Mouse (Mus musculus) midbrain, embryonic 12.5 days (tissue): ENCODE data around the gene Prkar1a. TPM values are rescaled to one million over a fixed set of nuclear protein-coding genes. Genes with fewer than 3 reads are reported as not detected.
A peak's percentile ranks its signal among the peaks of the same experiment; 100 is the strongest.
"Not testable (repeated sequence)": the region's sequence is repeated elsewhere in the genome, so short reads cannot be mapped to it uniquely, and the experiment has no call there.

Experiments
- ATAC-seq: fragments of 200-750 bp; cut with Nextera tagmentation; 2 replicates; pipeline ENCODE4 v1.8.0; 2017; ENCODE audit warnings: low read depth, moderate TSS enrichment, moderate library complexity; ENCODE audit not compliant: low FRiP score
- H3K27ac ChIP-seq: fragments of 300-500 bp; sonication (generic); replicated peaks from 2 replicates; pipeline ENCODE4 v1.5.1; 2016; ENCODE audit warnings: mild to moderate bottlenecking
- H3K27me3 ChIP-seq: fragments of 300-500 bp; sonication (generic); 2 replicates; pipeline ENCODE4 v1.6.1; 2016; ENCODE audit warnings: mild to moderate bottlenecking
- H3K36me3 ChIP-seq: fragments of 300-500 bp; sonication (generic); 2 replicates; pipeline ENCODE4 v1.6.1; 2016
- H3K4me1 ChIP-seq: fragments of 300-500 bp; sonication (generic); 2 replicates; pipeline ENCODE4 v1.6.1; 2016
- H3K4me2 ChIP-seq: fragments of 300-500 bp; sonication (generic); replicated peaks from 2 replicates; pipeline ENCODE4 v1.6.1; 2016; ENCODE audit warnings: mild to moderate bottlenecking, moderate library complexity
- H3K4me3 ChIP-seq: fragments of 300-500 bp; sonication (generic); 2 replicates; pipeline ENCODE4 v1.5.1; 2016; ENCODE audit warnings: mild to moderate bottlenecking
- H3K9ac ChIP-seq: fragments of 300-500 bp; sonication (generic); replicated peaks from 2 replicates; pipeline ENCODE4 v1.6.1; 2016; ENCODE audit warnings: mild to moderate bottlenecking, moderate library complexity
- H3K9me3 ChIP-seq: fragments of 300-500 bp; sonication (generic); 2 replicates; pipeline ENCODE4 v1.6.1; 2016; ENCODE audit warnings: mild to moderate bottlenecking
- WGBS: fragments of 180-500 bp; shearing (Covaris S2); methylation state at CpG from one replicate; pipeline ENCODE4 v1.1.7; 2016; 5-methylcytosine and 5-hydroxymethylcytosine counted together
- polyA plus RNA-seq: library from polyadenylated mRNA; unstranded; fragments of >200 nt; fragmentation: Nextera tagmentation; extraction: Ambion mirVana; gene quantifications from 2 replicates; pipeline ENCODE4 v1.2.1, GENCODE M21; 2016

The Prkar1a gene
- polyA plus RNA-seq: 429 and 445 TPM in 2 replicates

GRCm38 (mm10) chr11:109649206-109649605, at the start of gene Prkar1a:
TSS of gene Prkar1a (plus strand) at chr11:109649405.
- Histone ChIP-seq H3K27me3 (no peaks in the 10 kb centered on the region), H3K4me3 (peak within 1 kb of the TSS; percentile 79), H3K4me2 (peak within 1 kb of the TSS; percentile 89), H3K9ac (peak within 1 kb of the TSS; percentile 98), H3K27ac (peak within 1 kb of the TSS; percentile 98), H3K36me3 (peaks cover 6% of the 10 kb centered on the region), H3K4me1 (peaks cover 38% of the 10 kb centered on the region), H3K9me3 (no peaks in the 10 kb centered on the region)
- 35% methylated on average over 8 of the region's 8 CpGs for WGBS
- ATAC-seq: no peak

DNA sequence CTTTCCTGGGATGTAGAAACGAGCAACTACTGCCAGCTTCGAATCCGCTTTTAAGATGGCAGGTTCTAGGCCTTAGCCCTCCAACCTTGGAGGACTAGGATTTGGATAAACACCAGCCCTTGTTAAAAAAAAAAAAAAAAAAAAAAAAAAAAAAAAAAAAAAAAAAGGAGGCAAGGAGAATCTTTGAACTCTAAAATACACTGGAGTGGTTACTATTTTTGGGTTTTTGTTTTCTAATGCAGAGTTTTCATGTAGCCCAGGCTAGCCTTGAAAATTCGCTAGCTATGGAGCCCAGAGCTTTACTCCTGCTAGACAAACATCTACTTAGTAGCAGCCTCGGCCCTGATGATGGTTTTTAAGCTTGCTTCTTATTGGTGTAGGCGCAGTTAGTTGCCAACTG, 41.6 kb upstream of the Prkar1a start:
- Histone ChIP-seq H3K27me3 (peaks cover 7% of the 10 kb centered on the region), H3K9me3 (no peaks in the 10 kb centered on the region), H3K4me1 (peaks cover 13% of the 10 kb centered on the region), H3K27ac (no peak overlapping the region), H3K4me2 (no peak overlapping the region), H3K4me3 (no peak overlapping the region), H3K9ac (no peak overlapping the region), H3K36me3 (no peaks in the 10 kb centered on the region)
- ATAC-seq: no peak
- WGBS: 79% methylated on average over 6 of the region's 6 CpGs

DNA sequence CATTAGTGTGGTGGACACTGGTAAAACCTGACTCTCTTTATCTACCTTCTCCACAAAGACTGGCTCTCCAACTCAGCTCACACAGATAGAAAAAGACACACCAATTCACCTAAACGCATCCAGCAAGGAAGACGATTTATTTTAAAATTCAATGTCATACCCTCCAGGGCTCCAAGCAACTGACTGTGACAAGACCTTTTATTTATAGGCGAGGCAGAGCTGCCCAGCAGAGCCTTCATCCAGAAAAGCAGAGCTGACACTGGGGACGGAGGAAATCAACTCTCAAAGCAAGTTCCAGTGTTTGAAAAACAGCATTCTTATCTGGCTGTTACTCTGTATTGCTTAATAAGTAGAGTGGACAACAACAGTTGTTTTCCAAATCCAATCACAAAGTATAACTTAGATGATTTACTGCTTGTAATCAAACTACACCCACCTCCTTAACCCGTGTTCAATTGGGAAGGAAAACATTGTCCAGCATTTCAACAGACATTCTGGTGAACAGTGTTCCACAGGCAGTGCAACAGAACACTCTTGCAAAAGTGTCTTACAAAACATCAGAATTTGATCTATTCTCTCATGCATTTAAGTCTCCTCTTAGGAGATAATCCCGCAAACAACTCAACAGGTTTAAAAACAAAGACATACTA, 40.1 kb upstream of the Prkar1a start:
- no peak overlapping the region for H3K4me3 ChIP-seq
- H3K9me3 ChIP-seq: no peaks in the 10 kb centered on the region
- H3K36me3 ChIP-seq: no peaks in the 10 kb centered on the region
- no peak for ATAC-seq
- no peak overlapping the region for H3K4me2 ChIP-seq
- H3K27me3 ChIP-seq: peaks cover 17% of the 10 kb centered on the region
- peaks cover 13% of the 10 kb centered on the region for H3K4me1 ChIP-seq
- H3K9ac ChIP-seq: no peak overlapping the region
- 76% methylated on average over 6 of the region's 6 CpGs for WGBS
- no peak overlapping the region for H3K27ac ChIP-seq

DNA sequence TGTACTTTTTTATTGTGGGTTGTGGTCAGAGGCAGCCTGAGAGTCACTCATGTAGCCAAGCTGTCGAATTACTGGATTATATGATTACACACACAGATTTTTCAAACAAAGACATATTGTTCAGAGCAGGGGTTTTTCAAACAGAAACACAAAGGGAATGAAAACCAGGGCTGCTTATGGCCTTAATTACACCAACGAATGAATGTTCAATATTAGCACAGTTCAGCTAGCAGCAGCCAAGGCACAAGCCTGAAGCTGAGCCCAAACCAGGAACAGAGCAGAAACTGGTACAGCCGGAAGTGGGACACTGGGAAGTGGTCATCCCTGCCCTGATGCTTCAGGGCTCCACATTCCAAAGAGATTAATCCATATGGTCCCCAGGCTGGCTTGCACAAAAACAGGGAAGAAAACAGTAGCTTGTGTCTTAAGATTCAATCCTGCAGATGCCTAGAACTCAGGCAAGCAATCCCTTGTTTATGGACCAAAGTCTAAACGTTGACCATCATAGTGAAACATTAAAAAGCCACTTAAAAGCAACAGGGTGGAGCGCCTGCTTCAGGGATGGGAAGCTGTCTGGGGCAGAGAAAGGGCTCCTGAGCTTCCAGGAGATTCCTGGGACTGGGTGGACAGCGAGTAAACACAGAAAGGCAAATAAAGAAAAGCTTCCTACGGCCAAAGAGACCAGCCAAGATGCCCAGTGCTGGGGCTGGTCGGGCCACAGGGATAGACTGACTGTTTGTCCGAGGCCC, 39.0 kb upstream of the Prkar1a start:
- H3K36me3 ChIP-seq: no peaks in the 10 kb centered on the region
- peak overlapping the region; percentile 62 for H3K9ac ChIP-seq
- H3K4me3 ChIP-seq: peak overlapping the region; percentile 72
- no peak overlapping the region for H3K27ac ChIP-seq
- no peaks in the 10 kb centered on the region for H3K9me3 ChIP-seq
- 12% methylated on average over 9 of the region's 9 CpGs for WGBS
- no peak; the same call in 1 of the 2 replicates for ATAC-seq
- peak overlapping the region; percentile 92 for H3K4me2 ChIP-seq
- peaks cover 13% of the 10 kb centered on the region for H3K4me1 ChIP-seq
- H3K27me3 ChIP-seq: peaks cover 17% of the 10 kb centered on the region

GRCm38 (mm10) chr11:109610795-109611302, 38.4 kb upstream of the Prkar1a start:
- Histone ChIP-seq H3K4me2 (peak overlapping the region; percentile 92), H3K27me3 (peaks cover 17% of the 10 kb centered on the region), H3K36me3 (no peaks in the 10 kb centered on the region), H3K9me3 (no peaks in the 10 kb centered on the region), H3K4me3 (peak overlapping the region; percentile 72), H3K4me1 (peaks cover 13% of the 10 kb centered on the region), H3K27ac (peak overlapping the region; percentile 63), H3K9ac (peak overlapping the region; percentile 62)
- WGBS: under 1% methylated on average over 26 of the region's 26 CpGs
- no peak for ATAC-seq

GRCm38 (mm10) chr11:109611303-109612149, 37.7 kb upstream of the Prkar1a start, which contains the start of gene Wipi1:
TSS of gene Wipi1 (minus strand) at chr11:109611967.
- H3K9me3 ChIP-seq: no peaks in the 10 kb centered on the region
- peaks cover 17% of the 10 kb centered on the region for H3K27me3 ChIP-seq
- under 1% methylated on average over 58 of the region's 58 CpGs for WGBS
- H3K36me3 ChIP-seq: no peaks in the 10 kb centered on the region
- peak within 1 kb of the TSS; percentile 63 for H3K27ac ChIP-seq
- peak within 1 kb of the TSS; percentile 62 for H3K9ac ChIP-seq
- peak; percentile 96 for ATAC-seq
- peak within 1 kb of the TSS; percentile 72 for H3K4me3 ChIP-seq
- peaks cover 13% of the 10 kb centered on the region for H3K4me1 ChIP-seq
- peak within 1 kb of the TSS; percentile 92 for H3K4me2 ChIP-seq

- H3K4me3 ChIP-seq: no peak overlapping the region
- no peaks in the 10 kb centered on the region for H3K9me3 ChIP-seq
- no peak overlapping the region for H3K4me2 ChIP-seq
- no peak overlapping the region for H3K27ac ChIP-seq
- H3K9ac ChIP-seq: no peak overlapping the region
- ATAC-seq: no peak
- no peaks in the 10 kb centered on the region for H3K36me3 ChIP-seq
- peaks cover 13% of the 10 kb centered on the region for H3K4me1 ChIP-seq
- peaks cover 17% of the 10 kb centered on the region for H3K27me3 ChIP-seq
- WGBS: 70% methylated on average over 7 of the region's 7 CpGs
Observed at GRCm38 (mm10) chr11:109612871-109613529, 36.2 kb upstream of the Prkar1a start.

DNA sequence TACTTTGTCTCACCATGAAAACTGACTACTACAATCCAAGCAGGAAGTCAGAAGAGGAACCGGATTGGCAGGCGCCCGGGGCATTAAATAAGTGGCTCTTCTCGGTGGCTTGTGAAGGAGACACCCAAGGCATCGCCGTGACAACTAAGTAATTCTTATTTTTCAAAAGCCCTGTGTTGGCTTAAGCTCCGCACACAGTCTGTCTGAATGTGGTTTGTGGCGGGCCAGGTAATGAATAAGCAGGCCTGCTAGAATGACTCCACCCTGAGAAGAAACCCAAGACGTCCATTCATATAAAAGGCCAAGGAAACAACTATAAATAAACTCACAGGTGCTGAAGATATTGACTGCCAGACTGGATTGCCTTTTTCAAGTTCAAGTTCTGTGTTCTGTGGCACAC, 33.9 kb upstream of the Prkar1a start:
- H3K9me3 ChIP-seq: no peaks in the 10 kb centered on the region
- H3K4me2 ChIP-seq: no peak overlapping the region
- H3K27ac ChIP-seq: no peak overlapping the region
- no peaks in the 10 kb centered on the region for H3K36me3 ChIP-seq
- no peak overlapping the region for H3K4me3 ChIP-seq
- peaks cover 4% of the 10 kb centered on the region for H3K4me1 ChIP-seq
- WGBS: 56% methylated on average over 9 of the region's 9 CpGs
- H3K9ac ChIP-seq: no peak overlapping the region
- ATAC-seq: no peak
- peaks cover 12% of the 10 kb centered on the region for H3K27me3 ChIP-seq

GRCm38 (mm10) chr11:109616352-109616751, 32.9 kb upstream of the Prkar1a start:
- no peak overlapping the region for H3K9ac ChIP-seq
- no peaks in the 10 kb centered on the region for H3K36me3 ChIP-seq
- H3K4me1 ChIP-seq: no peaks in the 10 kb centered on the region
- peaks cover 12% of the 10 kb centered on the region for H3K27me3 ChIP-seq
- ATAC-seq: no peak
- no peak overlapping the region for H3K4me3 ChIP-seq
- 78% methylated on average over 4 of the region's 4 CpGs for WGBS
- H3K4me2 ChIP-seq: no peak overlapping the region
- H3K27ac ChIP-seq: no peak overlapping the region
- H3K9me3 ChIP-seq: no peaks in the 10 kb centered on the region

DNA sequence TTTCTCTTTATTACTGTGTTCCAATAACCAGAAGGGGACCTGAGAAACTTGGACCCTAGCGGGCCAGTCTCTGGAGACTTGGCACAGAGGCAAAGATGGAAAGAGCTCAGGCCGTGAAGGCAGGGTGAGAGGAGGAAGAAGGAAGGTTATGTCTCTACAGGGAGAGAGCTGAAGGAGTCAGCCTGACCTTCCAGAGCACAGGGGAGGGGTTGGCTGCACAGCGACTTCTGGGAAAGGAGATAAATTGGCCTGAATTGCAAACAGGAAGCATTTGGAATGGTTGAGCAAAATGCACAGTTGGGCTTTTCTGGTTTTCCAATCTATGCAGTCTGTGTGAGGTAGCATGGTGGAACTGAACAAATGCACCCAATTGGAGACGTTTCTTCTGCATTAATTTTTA, 32.4 kb upstream of the Prkar1a start:
- H3K9ac ChIP-seq: no peak overlapping the region
- ATAC-seq: no peak
- H3K9me3 ChIP-seq: no peaks in the 10 kb centered on the region
- H3K4me3 ChIP-seq: no peak overlapping the region
- H3K27me3 ChIP-seq: peaks cover 12% of the 10 kb centered on the region
- no peak overlapping the region for H3K4me2 ChIP-seq
- no peaks in the 10 kb centered on the region for H3K36me3 ChIP-seq
- H3K27ac ChIP-seq: no peak overlapping the region
- no peaks in the 10 kb centered on the region for H3K4me1 ChIP-seq
- 76% methylated on average over 4 of the region's 4 CpGs for WGBS

DNA sequence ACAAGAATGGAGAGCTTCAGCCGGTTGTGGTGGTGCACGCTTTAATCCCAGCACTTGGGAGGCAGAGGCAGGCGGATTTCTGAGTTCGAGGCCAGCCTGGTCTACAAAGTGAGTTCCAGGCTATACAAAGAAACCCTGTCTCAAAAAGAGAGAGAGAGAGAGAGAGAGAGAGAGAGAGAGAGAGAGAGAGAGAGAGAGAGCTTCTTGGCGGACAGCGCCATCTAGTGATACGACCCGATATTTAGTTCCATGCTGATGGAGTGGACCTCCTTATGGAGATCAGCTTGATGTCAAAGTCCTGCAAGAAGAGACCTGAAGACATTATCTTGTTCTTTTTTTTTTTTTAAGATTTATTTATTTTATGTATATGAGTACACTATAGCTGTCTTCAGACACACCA, 30.1 kb upstream of the Prkar1a start:
- not testable (repeated sequence) for H3K9ac ChIP-seq, ATAC-seq, H3K27me3 ChIP-seq, H3K4me1 ChIP-seq, H3K4me2 ChIP-seq, H3K27ac ChIP-seq, H3K36me3 ChIP-seq, H3K9me3 ChIP-seq, H3K4me3 ChIP-seq
- 29% methylated on average over 8 of the region's 8 CpGs for WGBS
